Mouse (Mus musculus) intestine, embryonic 15.5 days (tissue): Measurements from ENCODE around the gene Ctnnbip1. TPM values are rescaled to one million over a fixed set of nuclear protein-coding genes. Genes with fewer than 3 reads are reported as not detected.

Experiments
- polyA plus RNA-seq: library from polyadenylated mRNA; unstranded; fragments of >200 nt; fragmentation: Nextera tagmentation; extraction: Ambion mirVana; gene quantifications from 2 replicates; pipeline ENCODE4 v1.2.1, GENCODE M21; 2015

The Ctnnbip1 gene
- polyA plus RNA-seq, 1 experiment from 2014 or later = 43.8 TPM

Other genes starting within 250 kb of the Ctnnbip1 start
- 23.3 and 25.5 TPM in 2 replicates for gene Kif1b, start 210.5 kb upstream of the Ctnnbip1 start, polyA plus RNA-seq
- 34.3 and 39.0 TPM in 2 replicates for gene Ube4b, start 91.5 kb upstream of the Ctnnbip1 start, polyA plus RNA-seq
- 1.6 and 1.8 TPM in 2 replicates for gene Rbp7, start 63.3 kb upstream of the Ctnnbip1 start, polyA plus RNA-seq
- 0.38 TPM in 1 of 2 replicates, not detected in the other for gene Tmem274, start 40.9 kb upstream of the Ctnnbip1 start, polyA plus RNA-seq
- gene Nmnat1, start 33.0 kb upstream of the Ctnnbip1 start, polyA plus RNA-seq = 13.3 TPM in 2 replicates
- 36.3 and 39.9 TPM in 2 replicates for gene Lzic, start 33.0 kb upstream of the Ctnnbip1 start, polyA plus RNA-seq
- gene Clstn1, start 68.2 kb downstream of the Ctnnbip1 start, polyA plus RNA-seq = 40.9 and 42.4 TPM in 2 replicates
- gene Pik3cd, start 184.3 kb downstream of the Ctnnbip1 start, polyA plus RNA-seq = 4.6 and 4.8 TPM in 2 replicates
- 23.3 and 24.7 TPM in 2 replicates for gene Tmem201, start 219.8 kb downstream of the Ctnnbip1 start, polyA plus RNA-seq